Mouse (Mus musculus): Measurements from ENCODE around the gene Fam205a1.

DNA sequence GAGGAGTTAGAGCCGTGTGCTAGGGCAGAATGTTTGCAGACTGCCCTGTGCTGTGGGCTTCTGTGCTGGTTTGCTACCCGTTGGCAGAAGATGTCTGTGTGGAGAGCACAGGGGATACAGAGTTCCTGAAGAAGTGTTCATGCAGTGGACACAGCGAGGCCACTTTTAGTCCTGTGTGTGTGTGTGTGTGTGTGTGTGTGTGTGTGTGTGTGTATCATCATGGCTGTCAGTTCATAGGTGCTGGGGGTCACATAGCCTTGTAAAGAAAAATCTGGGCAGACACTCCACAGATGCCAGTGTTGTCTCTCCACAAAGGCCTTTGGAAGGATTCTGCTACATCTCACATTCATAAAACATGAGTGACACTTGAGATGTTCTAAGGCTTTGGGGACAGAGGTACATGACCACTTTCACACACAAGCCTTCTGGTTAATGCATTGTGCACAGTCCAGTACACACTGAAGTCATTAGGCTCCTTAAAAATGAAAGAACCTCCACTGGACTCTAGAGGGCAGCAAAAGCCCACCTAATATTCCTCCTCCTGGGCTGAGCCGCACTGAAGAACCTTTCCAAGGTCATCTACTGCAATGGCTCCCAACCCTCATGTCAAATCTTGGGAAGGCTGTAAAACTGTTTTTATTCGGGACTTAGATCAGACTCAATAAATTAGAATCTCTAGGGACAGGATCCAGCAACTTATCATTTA lies 23.1 kb upstream of the Fam205a1 start:
- TF ChIP-seq CTCF (IDR thresholded peaks at IDR 0.05; ENCODE audit: extremely low read depth, insufficient read depth, low read length) (peak; percentile 78), POLR2A (IDR thresholded peaks at IDR 0.05; ENCODE audit: extremely low read depth, insufficient read depth, low read length) (no peak)
